Mouse (Mus musculus) liver, adult 2 months (tissue): ENCODE measurements around the gene Cd163l1.

Experiments
- CTCF ChIP-seq: fragments of 200-500 bp; IDR thresholded peaks from 2 replicates; pipeline ENCODE4 v1.5.1; 2011; ENCODE audit warnings: low read depth, low read length, control low read depth
- POLR2A ChIP-seq: fragments of 200-500 bp; IDR thresholded peaks from 2 replicates; pipeline ENCODE4 v1.6.1; 2011; ENCODE audit warnings: low read length, control low read depth; ENCODE audit not compliant: insufficient read depth; ENCODE audit errors: extremely low read depth

GRCm38 (mm10) chr7:140190435-140190834 is 27.6 kb upstream of the Cd163l1 start:
- TF ChIP-seq CTCF: no peak
- no peak for TF ChIP-seq POLR2A
